Mouse (Mus musculus) lung, embryonic 16.5 days (tissue): Measurements from ENCODE around the gene Gpc6. TPM values are rescaled to one million over a fixed set of nuclear protein-coding genes. Genes with fewer than 3 reads are reported as not detected.

Source experiments
- ATAC-seq: fragments of 200-750 bp; cut with Nextera tagmentation; 2 replicates; pipeline ENCODE4 v1.8.0; 2017; ENCODE audit warnings: low read depth, mild to moderate bottlenecking, moderate library complexity
- H3K27ac ChIP-seq: fragments of 300-500 bp; sonication (generic); 2 replicates; pipeline ENCODE4 v1.5.1; 2014; ENCODE audit warnings: mild to moderate bottlenecking, control low read depth, low read length
- H3K27me3 ChIP-seq: fragments of 300-500 bp; sonication (generic); 2 replicates; pipeline ENCODE4 v1.6.1; 2014; ENCODE audit warnings: low read depth, low read length, mixed read lengths; ENCODE audit not compliant: control insufficient read depth, insufficient read depth
- H3K36me3 ChIP-seq: fragments of 300-500 bp; sonication (generic); 2 replicates; pipeline ENCODE4 v1.6.1; 2014; ENCODE audit warnings: low read length; ENCODE audit not compliant: control insufficient read depth, insufficient read depth
- H3K4me1 ChIP-seq: fragments of 300-500 bp; sonication (generic); replicated peaks from 2 replicates; pipeline ENCODE4 v1.6.1; 2014; ENCODE audit warnings: low read length, mixed read lengths; ENCODE audit not compliant: control insufficient read depth, insufficient read depth
- H3K4me2 ChIP-seq: fragments of 300-500 bp; sonication (generic); 2 replicates; pipeline ENCODE4 v1.6.1; 2014; ENCODE audit warnings: low read depth, low read length, control low read depth
- H3K4me3 ChIP-seq: fragments of 300-500 bp; sonication (generic); 2 replicates; pipeline ENCODE4 v1.5.1; 2014; ENCODE audit warnings: mild to moderate bottlenecking, low read length, control low read depth
- H3K9ac ChIP-seq: fragments of 300-500 bp; sonication (generic); 2 replicates; pipeline ENCODE4 v1.6.1; 2014; ENCODE audit warnings: low read length, control low read depth
- H3K9me3 ChIP-seq: fragments of 300-500 bp; sonication (generic); 2 replicates; pipeline ENCODE4 v1.6.1; 2016; ENCODE audit warnings: low read length; ENCODE audit not compliant: control insufficient read depth
- WGBS: fragments of 180-500 bp; shearing (Covaris S2); extraction: QIAGEN DNeasy Blood & Tissue Kit; methylation state at CpG from one replicate; pipeline ENCODE4 v1.1.7; 2014; 5-methylcytosine and 5-hydroxymethylcytosine counted together
- polyA plus RNA-seq: library from polyadenylated mRNA; unstranded; fragments of >200 nt; fragmentation: Nextera tagmentation; extraction: Ambion mirVana; gene quantifications from 2 replicates; pipeline ENCODE4 v1.2.1, GENCODE M21; 2015

The Gpc6 gene
- polyA plus RNA-seq, 1 experiment from 2014 or later: 26.1 TPM

DNA sequence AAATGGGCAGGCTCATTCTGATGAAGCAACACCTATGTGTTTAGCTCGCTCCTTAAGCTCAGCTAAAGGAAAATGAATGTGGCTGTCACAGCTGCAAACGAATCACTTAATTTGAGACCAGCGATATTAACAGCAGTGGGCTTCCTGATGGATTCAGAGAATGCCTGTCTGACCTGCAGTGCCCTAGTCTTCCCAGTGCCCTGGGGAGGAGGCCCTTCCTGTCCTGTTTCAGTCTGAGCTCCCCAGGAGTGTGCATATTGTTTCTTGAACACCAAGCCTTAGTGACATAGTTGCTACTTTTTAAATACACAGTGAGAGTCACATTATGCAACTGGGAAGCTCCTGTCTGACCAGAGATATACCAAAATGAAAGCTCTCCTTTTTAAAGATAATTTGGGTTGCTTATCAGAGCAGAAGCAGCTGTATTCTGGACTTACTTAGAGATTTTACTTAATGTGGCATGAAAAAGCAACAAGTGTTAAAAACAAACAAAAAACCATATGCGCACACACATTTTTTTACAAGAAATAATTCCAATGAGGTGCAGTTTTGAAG, 451.8 kb downstream of the Gpc6 start:
- Histone ChIP-seq H3K4me1 (no peaks in the 10 kb centered on the region; the same call in 1 of the 2 replicates), H3K36me3 (no peaks in the 10 kb centered on the region), H3K9ac (no peak overlapping the region), H3K27ac (no peak overlapping the region), H3K9me3 (no peaks in the 10 kb centered on the region), H3K4me2 (no peak overlapping the region), H3K4me3 (no peak overlapping the region), H3K27me3 (no peaks in the 10 kb centered on the region)
- WGBS: 51% methylated on average over 4 of the region's 4 CpGs
- no peak for ATAC-seq

DNA sequence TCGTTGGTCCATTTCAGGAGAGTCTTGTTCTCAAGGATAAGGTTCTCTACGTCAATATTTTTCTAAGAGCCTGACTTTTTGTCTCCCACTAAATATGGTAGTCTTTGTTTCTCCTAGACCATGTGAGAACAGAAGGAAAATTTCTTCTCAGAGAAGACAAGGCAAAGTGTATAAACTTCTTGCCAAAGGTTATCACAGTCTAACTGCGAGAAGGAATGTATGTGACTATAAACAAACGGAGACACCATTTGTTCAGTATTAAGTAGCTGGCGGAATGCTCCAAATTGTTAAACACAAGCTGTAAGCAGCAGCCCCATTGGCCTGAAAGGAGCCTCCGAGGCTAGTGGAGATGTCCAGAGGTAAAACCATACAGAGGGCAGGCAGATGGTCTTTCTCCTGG, 454.9 kb downstream of the Gpc6 start:
- ATAC-seq: peak; percentile 73
- H3K4me3 ChIP-seq: no peak overlapping the region
- 20% methylated on average over 6 of the region's 6 CpGs for WGBS
- no peak overlapping the region for H3K4me2 ChIP-seq
- H3K4me1 ChIP-seq: no peaks in the 10 kb centered on the region; the same call in 1 of the 2 replicates
- no peaks in the 10 kb centered on the region for H3K9me3 ChIP-seq
- H3K9ac ChIP-seq: no peak overlapping the region
- H3K27me3 ChIP-seq: no peaks in the 10 kb centered on the region
- H3K27ac ChIP-seq: no peak overlapping the region
- no peaks in the 10 kb centered on the region for H3K36me3 ChIP-seq

DNA sequence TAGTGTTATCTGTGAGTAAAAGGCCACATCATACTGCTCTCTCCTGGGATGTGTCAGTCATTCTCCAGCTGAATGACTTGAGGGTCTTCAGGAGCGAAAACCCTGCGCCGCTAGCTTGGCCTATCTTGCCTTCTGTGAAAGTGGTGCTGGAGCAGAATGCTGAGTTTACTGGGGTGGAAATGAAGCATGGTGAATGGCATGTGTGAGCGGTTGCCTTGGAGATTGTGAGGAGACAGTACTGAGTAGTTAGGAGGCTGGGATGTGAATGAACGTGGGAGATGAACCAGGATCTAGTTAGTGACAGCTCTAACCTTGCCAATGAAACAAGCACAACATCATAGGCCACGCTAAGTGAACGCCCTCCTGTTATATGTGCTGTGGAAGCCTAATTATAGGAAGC, 458.1 kb downstream of the Gpc6 start:
- no peaks in the 10 kb centered on the region; the same call in 1 of the 2 replicates for H3K4me1 ChIP-seq
- ATAC-seq: no peak
- H3K36me3 ChIP-seq: no peaks in the 10 kb centered on the region
- WGBS: 91% methylated on average over 7 of the region's 7 CpGs
- no peak overlapping the region for H3K4me2 ChIP-seq
- H3K9ac ChIP-seq: no peak overlapping the region
- no peaks in the 10 kb centered on the region for H3K27me3 ChIP-seq
- H3K9me3 ChIP-seq: no peaks in the 10 kb centered on the region
- no peak overlapping the region for H3K4me3 ChIP-seq
- H3K27ac ChIP-seq: no peak overlapping the region

DNA sequence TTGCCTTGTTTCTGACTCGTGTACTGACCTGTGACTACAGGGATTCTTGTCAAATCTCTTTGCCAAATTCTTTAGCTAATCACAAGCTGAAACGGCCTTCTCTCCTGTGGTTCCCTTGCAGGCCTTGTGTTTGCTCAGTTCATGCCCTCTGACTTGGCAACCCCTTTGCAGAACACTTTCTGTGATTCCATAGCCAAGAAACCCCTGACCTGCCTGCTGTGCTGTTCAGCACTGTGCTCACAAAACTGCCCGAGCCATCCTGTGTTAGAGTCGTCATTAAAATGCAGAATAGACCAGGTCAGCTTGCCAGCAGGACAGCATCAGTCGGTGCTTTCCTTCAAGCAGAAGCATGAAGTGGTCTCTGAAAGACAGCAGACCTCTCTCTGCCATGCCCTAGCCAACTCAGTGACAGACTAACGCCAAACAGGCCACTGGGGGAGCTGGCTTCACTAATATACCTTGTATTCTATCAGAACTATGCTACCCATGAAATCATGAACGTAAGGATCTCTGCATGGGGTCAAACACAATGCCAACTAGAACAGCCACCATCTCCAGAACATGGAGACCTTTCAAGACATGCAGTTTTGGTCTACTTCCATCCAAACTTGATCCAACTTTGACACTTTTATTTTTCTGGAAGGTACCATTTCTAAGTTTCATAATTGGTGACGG, 459.1 kb downstream of the Gpc6 start:
- H3K9ac ChIP-seq: no peak overlapping the region
- no peak overlapping the region for H3K27ac ChIP-seq
- H3K9me3 ChIP-seq: no peaks in the 10 kb centered on the region
- WGBS: 48% methylated on average over 8 of the region's 8 CpGs
- H3K36me3 ChIP-seq: no peaks in the 10 kb centered on the region
- no peak for ATAC-seq
- no peaks in the 10 kb centered on the region for H3K27me3 ChIP-seq
- no peaks in the 10 kb centered on the region; the same call in 1 of the 2 replicates for H3K4me1 ChIP-seq
- H3K4me3 ChIP-seq: no peak overlapping the region
- no peak overlapping the region for H3K4me2 ChIP-seq

DNA sequence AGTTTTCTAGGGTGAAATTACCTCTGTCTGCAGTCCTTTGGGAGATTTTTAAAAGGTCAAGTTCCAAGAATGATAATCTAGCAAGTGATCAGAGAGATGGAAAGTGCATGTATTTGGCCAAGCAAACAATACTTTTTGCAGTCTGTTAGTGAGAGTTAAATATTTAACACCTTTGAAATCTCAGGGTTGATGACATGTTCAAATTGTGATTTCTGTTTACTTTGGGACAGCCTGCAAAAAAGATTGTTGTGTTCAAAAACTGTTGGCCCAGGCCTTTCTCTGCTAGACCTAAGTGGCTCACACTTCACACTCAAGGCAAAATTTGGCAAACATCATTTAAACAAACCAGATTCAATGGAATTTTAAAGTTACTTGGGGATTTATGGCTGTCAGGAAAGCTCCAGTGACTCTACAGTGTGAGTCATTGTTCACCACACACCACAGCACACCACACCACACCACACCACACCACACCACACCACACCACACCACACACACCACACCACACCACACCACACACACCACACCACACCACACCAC, 460.7 kb downstream of the Gpc6 start:
- Histone ChIP-seq H3K36me3 (no peaks in the 10 kb centered on the region), H3K4me3 (no peak overlapping the region), H3K9ac (no peak overlapping the region), H3K4me2 (no peak overlapping the region), H3K9me3 (no peaks in the 10 kb centered on the region), H3K27ac (no peak overlapping the region), H3K27me3 (no peaks in the 10 kb centered on the region), H3K4me1 (no peaks in the 10 kb centered on the region)
- ATAC-seq: peak; percentile 12; the same call in 1 of the 2 replicates

DNA sequence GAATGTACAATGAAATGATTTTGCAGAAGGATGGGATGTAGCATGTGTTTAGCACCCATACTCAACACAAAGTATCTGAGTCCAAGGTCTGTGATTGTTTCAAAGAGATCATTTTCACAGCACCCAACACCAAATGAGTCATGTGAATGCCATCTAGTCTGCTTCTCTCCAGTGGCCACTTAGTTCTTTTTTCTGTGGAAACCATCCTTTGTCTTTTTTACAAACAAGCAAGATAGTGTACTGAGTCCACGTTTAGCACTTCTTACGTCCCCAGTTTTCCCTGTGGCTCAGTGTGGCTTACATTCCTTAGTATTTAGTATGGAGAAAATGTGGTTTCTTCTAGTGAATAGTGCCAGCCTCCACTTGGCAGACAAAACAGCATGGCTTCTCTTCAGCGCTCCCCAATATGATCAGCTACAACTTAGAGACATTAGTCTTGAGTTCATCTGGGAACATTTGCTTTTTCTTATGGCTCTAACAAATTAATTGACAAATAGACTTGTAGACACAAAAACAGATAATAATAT, 465.7 kb downstream of the Gpc6 start:
- H3K9me3 ChIP-seq: no peaks in the 10 kb centered on the region
- no peak for ATAC-seq
- no peaks in the 10 kb centered on the region for H3K27me3 ChIP-seq
- H3K4me1 ChIP-seq: 0 out of 2 replicates have a peak, but pooled peaks cover 3% of the 10 kb centered on the region
- H3K9ac ChIP-seq: no peak overlapping the region
- 80% methylated on average over 3 of the region's 3 CpGs for WGBS
- H3K27ac ChIP-seq: no peak overlapping the region
- no peak overlapping the region for H3K4me3 ChIP-seq
- no peaks in the 10 kb centered on the region for H3K36me3 ChIP-seq
- no peak overlapping the region for H3K4me2 ChIP-seq

DNA sequence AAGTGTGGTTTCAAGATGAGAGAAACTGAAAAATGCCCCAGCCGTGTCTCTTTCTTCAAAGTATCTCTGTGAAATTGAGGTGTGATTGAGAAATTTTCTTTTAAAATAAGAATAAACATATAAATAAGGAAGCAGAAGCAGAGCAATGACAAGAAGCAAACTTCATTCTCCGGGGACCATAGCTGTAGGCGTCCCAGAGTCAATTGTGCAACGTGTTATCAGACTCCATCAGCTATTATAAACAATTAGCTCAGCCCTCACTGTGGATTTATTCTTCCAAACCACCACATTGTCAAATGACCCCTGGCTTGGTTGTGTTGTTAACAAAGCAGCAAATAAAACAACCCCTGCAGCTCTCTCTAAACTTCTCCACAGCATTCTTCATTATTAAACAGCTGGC, 466.3 kb downstream of the Gpc6 start:
- 31% methylated on average over 4 of the region's 4 CpGs for WGBS
- Histone ChIP-seq H3K36me3 (no peaks in the 10 kb centered on the region), H3K27me3 (no peaks in the 10 kb centered on the region), H3K4me1 (0 out of 2 replicates have a peak, but pooled peaks cover 3% of the 10 kb centered on the region), H3K4me3 (no peak overlapping the region), H3K4me2 (no peak overlapping the region), H3K9me3 (no peaks in the 10 kb centered on the region), H3K27ac (no peak overlapping the region), H3K9ac (no peak overlapping the region)
- ATAC-seq: peak; percentile 87

DNA sequence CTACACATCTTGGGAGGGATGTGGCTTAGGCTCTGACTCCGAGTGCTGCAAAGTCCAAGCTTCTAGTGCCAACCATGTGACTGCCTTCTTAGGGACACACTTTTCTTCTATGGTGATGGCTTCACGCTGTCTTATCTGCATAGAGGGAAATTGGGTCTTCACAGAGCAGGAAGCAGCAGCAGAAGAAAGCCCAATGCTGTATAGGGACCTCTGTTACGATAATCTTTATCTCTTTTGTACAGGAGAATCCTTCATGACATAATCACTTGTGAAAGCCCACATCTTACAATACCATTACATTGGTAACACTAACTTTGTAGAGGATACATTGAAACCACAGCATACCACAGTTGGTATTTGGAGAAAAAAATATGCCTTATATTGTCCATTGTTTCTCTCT, 472.1 kb downstream of the Gpc6 start:
- H3K4me2 ChIP-seq: no peak overlapping the region
- H3K4me3 ChIP-seq: no peak overlapping the region
- no peak overlapping the region for H3K9ac ChIP-seq
- no peaks in the 10 kb centered on the region for H3K9me3 ChIP-seq
- H3K27me3 ChIP-seq: no peaks in the 10 kb centered on the region
- no peak overlapping the region for H3K27ac ChIP-seq
- ATAC-seq: no peak
- H3K4me1 ChIP-seq: 0 out of 2 replicates have a peak, but pooled peaks cover 3% of the 10 kb centered on the region
- 91% methylated on average over 3 of the region's 3 CpGs for WGBS
- no peaks in the 10 kb centered on the region for H3K36me3 ChIP-seq

DNA sequence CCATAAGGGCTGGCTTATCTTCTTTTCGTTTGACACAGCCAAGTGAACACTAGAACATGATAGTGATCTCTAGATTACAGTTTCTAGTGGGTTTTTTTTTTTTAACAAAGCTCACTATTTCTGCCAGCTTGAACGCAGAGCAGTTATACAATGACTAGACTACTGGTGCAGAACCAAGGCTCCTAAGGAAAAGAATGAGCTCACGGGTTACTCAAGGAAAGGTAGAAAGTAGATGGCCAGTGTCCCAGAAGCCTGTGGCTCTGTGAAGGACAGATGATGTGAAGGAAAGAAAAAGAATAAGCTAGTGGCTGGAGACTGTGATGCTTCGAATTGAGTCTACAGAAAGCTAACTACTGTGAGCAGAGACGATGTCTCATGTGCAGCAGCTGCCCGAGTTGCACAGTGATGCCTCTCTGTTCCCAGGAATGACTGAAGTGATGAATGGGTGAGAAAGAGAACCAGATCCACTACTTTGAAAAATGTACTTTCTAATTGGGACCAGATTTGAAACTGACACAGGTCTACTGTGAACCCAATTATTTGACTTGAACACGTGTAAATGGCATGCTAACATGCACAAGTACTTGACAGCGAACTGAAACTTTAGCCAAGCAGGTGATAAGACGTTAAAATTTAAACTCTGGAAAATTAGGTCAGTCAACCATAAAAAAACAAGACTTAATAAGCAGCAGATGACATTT, 482.9 kb downstream of the Gpc6 start:
- no peaks in the 10 kb centered on the region for H3K4me1 ChIP-seq
- no peak overlapping the region for H3K4me2 ChIP-seq
- H3K27me3 ChIP-seq: no peaks in the 10 kb centered on the region
- H3K27ac ChIP-seq: no peak overlapping the region
- no peak for ATAC-seq
- WGBS: 63% methylated on average over 9 of the region's 9 CpGs
- H3K9ac ChIP-seq: no peak overlapping the region
- H3K9me3 ChIP-seq: no peaks in the 10 kb centered on the region
- no peaks in the 10 kb centered on the region for H3K36me3 ChIP-seq
- H3K4me3 ChIP-seq: no peak overlapping the region
